Mouse (Mus musculus) CH12.LX (cell line): Measurements from ENCODE around the gene Prkab1. TPM values are rescaled to one million over a fixed set of nuclear protein-coding genes. Genes with fewer than 3 reads are reported as not detected.

Experiments used
- DNase-seq: peaks from one replicate; pipeline ENCODE4 v3.0.0-alpha.2; 2013; ENCODE audit errors: extremely low read depth
- H3K27ac ChIP-seq: 2 replicates; pipeline ENCODE4 v1.5.1; 2012; ENCODE audit warnings: low read depth, mild to moderate bottlenecking, control low read depth, moderate library complexity; ENCODE audit not compliant: insufficient read depth
- H3K27me3 ChIP-seq: replicated peaks from 2 replicates; pipeline ENCODE3; 2012; ENCODE audit warnings: inconsistent platforms
- H3K36me3 ChIP-seq, 2 experiments: replicated peaks in 1 of 2; 2 replicates each; pipeline versions ENCODE3 to v1.6.1; 2012; ENCODE audit warnings: inconsistent platforms in 1 of 2, low read length in 1 of 2, mild to moderate bottlenecking in 1 of 2, mixed read lengths in 1 of 2, moderate library complexity in 1 of 2; ENCODE audit not compliant: control insufficient read depth in 1 of 2, insufficient read depth in 1 of 2
- H3K4me1 ChIP-seq, 2 experiments: 2 replicates each; pipeline ENCODE4 v1.6.1; 2012; ENCODE audit warnings: inconsistent platforms in 1 of 2, moderate library complexity in 1 of 2; ENCODE audit not compliant: insufficient read depth in 2 of 2, control insufficient read depth in 1 of 2
- H3K4me2 ChIP-seq: 2 replicates; pipeline ENCODE4 v1.6.1; 2012; ENCODE audit warnings: low read depth, mild to moderate bottlenecking, control low read depth; ENCODE audit not compliant: poor library complexity, insufficient read depth, severe bottlenecking
- H3K4me3 ChIP-seq, 3 experiments: fragments of 150-350 bp in 1 of 3; sonication (generic) in 1 of 3; replicated peaks in 1 of 3; 2 replicates each; pipeline versions ENCODE3 to v1.5.1; 2011 to 2012; ENCODE audit warnings: low read depth in 2 of 3, low read length in 2 of 3, mild to moderate bottlenecking in 2 of 3, moderate library complexity in 2 of 3, control low read depth in 1 of 3, improper control_type of control experiment in 1 of 3, inconsistent platforms in 1 of 3, mixed read lengths in 1 of 3; ENCODE audit not compliant: poor library complexity in 1 of 3
- H3K79me2 ChIP-seq: replicated peaks from 2 replicates; pipeline ENCODE4 v1.6.1; 2012; ENCODE audit warnings: mild to moderate bottlenecking, moderate library complexity; ENCODE audit not compliant: control insufficient read depth, poor library complexity, insufficient read depth, severe bottlenecking; ENCODE audit errors: extremely low read depth
- H3K9ac ChIP-seq: 2 replicates; pipeline ENCODE4 v1.6.1; 2012; ENCODE audit warnings: low read depth, mild to moderate bottlenecking, control low read depth, moderate library complexity; ENCODE audit not compliant: insufficient read depth
- H3K9me3 ChIP-seq: replicated peaks from 2 replicates; pipeline ENCODE3; 2012; ENCODE audit warnings: low read length, inconsistent platforms, mixed read lengths
- CHD1 ChIP-seq: IDR thresholded peaks from 2 replicates; pipeline ENCODE4 v1.6.1; 2012; ENCODE audit warnings: low read depth, low read length, improper control_type of control experiment, inconsistent platforms
- CHD2 ChIP-seq: IDR thresholded peaks from 2 replicates; pipeline ENCODE4 v1.6.1; 2011; ENCODE audit warnings: low read length, improper control_type of control experiment
- GABPA ChIP-seq: IDR thresholded peaks from 2 replicates; pipeline ENCODE4 v1.6.1; 2012; ENCODE audit warnings: low read depth, low read length, improper control_type of control experiment, inconsistent platforms; ENCODE audit not compliant: insufficient replicate concordance
- HCFC1 ChIP-seq: IDR thresholded peaks from 2 replicates; pipeline ENCODE4 v1.6.1; 2012; ENCODE audit warnings: low read depth, mild to moderate bottlenecking, inconsistent platforms, low read length, improper control_type of control experiment
- IRF4 ChIP-seq: IDR thresholded peaks from 2 replicates; pipeline ENCODE4 v1.6.1; 2014; ENCODE audit warnings: low read depth, mild to moderate bottlenecking, inconsistent platforms, low read length, improper control_type of control experiment
- KAT2A ChIP-seq: IDR thresholded peaks from 2 replicates; pipeline ENCODE4 v1.6.1; 2012; ENCODE audit warnings: low read length, improper control_type of control experiment, inconsistent platforms; ENCODE audit not compliant: insufficient replicate concordance
- MAFK ChIP-seq: IDR thresholded peaks from 2 replicates; pipeline ENCODE4 v1.6.1; 2011; ENCODE audit warnings: low read length, improper control_type of control experiment; ENCODE audit not compliant: insufficient replicate concordance
- MAX ChIP-seq: IDR thresholded peaks from 2 replicates; pipeline ENCODE4 v1.6.1; 2011; ENCODE audit warnings: low read length, improper control_type of control experiment
- MAZ ChIP-seq: IDR thresholded peaks from 2 replicates; pipeline ENCODE4 v1.6.1; 2012; ENCODE audit warnings: low read depth, mild to moderate bottlenecking, inconsistent platforms, low read length, improper control_type of control experiment, moderate library complexity
- MEF2A ChIP-seq: IDR thresholded peaks from 2 replicates; pipeline ENCODE4 v1.6.1; 2014; ENCODE audit warnings: low read depth, mild to moderate bottlenecking, inconsistent platforms, low read length, improper control_type of control experiment, borderline replicate concordance
- MYC ChIP-seq: IDR thresholded peaks from 2 replicates; pipeline ENCODE4 v1.6.1; 2011; ENCODE audit warnings: low read depth, mild to moderate bottlenecking, improper control_type of control experiment, low read length
- NELFE ChIP-seq: IDR thresholded peaks from 2 replicates; pipeline ENCODE4 v1.6.1; 2011; ENCODE audit warnings: low read depth, low read length, improper control_type of control experiment
- NRF1 ChIP-seq: IDR thresholded peaks from 2 replicates; pipeline ENCODE4 v1.6.1; 2014; ENCODE audit warnings: low read depth, mild to moderate bottlenecking, inconsistent platforms, low read length, improper control_type of control experiment, moderate library complexity
- SMC3 ChIP-seq: IDR thresholded peaks from 2 replicates; pipeline ENCODE4 v1.6.1; 2011; ENCODE audit warnings: low read depth, low read length, improper control_type of control experiment
- TCF12 ChIP-seq: IDR thresholded peaks from 2 replicates; pipeline ENCODE4 v1.6.1; 2014; ENCODE audit warnings: low read depth, mild to moderate bottlenecking, inconsistent platforms, low read length, improper control_type of control experiment
- UBTF ChIP-seq: IDR thresholded peaks from 2 replicates; pipeline ENCODE4 v1.6.1; 2012; ENCODE audit warnings: low read depth, mild to moderate bottlenecking, inconsistent platforms, low read length, improper control_type of control experiment, moderate library complexity
- USF1 ChIP-seq: IDR thresholded peaks from 2 replicates; pipeline ENCODE4 v1.6.1; 2014; ENCODE audit warnings: low read depth, mild to moderate bottlenecking, inconsistent platforms, low read length, improper control_type of control experiment
- ZKSCAN1 ChIP-seq: IDR thresholded peaks from 2 replicates; pipeline ENCODE4 v1.6.1; 2012; ENCODE audit warnings: low read depth, inconsistent platforms, low read length, improper control_type of control experiment, borderline replicate concordance
- ZNF384 ChIP-seq: IDR thresholded peaks from 2 replicates; pipeline ENCODE4 v1.6.1; 2012; ENCODE audit warnings: low read depth, low read length, improper control_type of control experiment, inconsistent platforms
- dilution Hi-C: fragments of 300-500 bp; cut with MboI; formaldehyde crosslinking; loops from 2 replicates; pipeline ENCODE4 v1.14.3; 2020; ENCODE audit warnings: low sequenced_read_pairs; ENCODE audit not compliant: extremely low pct_unique_long_range_greater_than_20kb, extremely low pct_ligation_motif_present
- in situ Hi-C: fragments of 300-500 bp; cut with MboI; formaldehyde crosslinking; loops from 3 replicates; pipeline ENCODE4 v1.14.3; 2019; ENCODE audit warnings: low sequenced_read_pairs, low pct_ligation_motif_present, low pct_unique_long_range_greater_than_20kb, mixed read lengths
- polyA plus RNA-seq: library from polyadenylated mRNA; unstranded; fragments of >175 nt; gene quantifications from 2 replicates; pipeline ENCODE4 v1.2.1, GENCODE M21; 2012; ENCODE audit warnings: low read depth; ENCODE audit not compliant: insufficient read length
- total RNA-seq, 2 experiments: library from RNA; depleted of rRNA; stranded (reverse); fragments of 300-350 nt in 1 of 2; fragments of >200 nt in 1 of 2; gene quantifications; 2 replicates each; pipeline ENCODE4 v1.2.3; 2012 to 2014

Gene Prkab1
- total and polyA plus RNA-seq, 3 experiments: 20.1 to 26.8 (median 24.1) TPM

GRCm38 (mm10) chr5:116003154-116003553, 21.2 kb downstream of the Prkab1 start:
- Histone ChIP-seq H3K36me3 (peaks cover 30 to 77% of the 10 kb centered on the region in 2 experiments), H3K9ac (no peak overlapping the region), H3K27ac (no peak overlapping the region)
- in situ Hi-C loops: no loop called here
- TF ChIP-seq MAZ: no peak
- no peak for TF ChIP-seq UBTF
- no peak for TF ChIP-seq TCF12
- TF ChIP-seq, all 38 proteins: peak for 0
- no peaks in the 10 kb centered on the region for H3K9me3 ChIP-seq
- no peak overlapping the region for H3K4me2 ChIP-seq
- H3K79me2 ChIP-seq: no peaks in the 10 kb centered on the region
- dilution Hi-C loops: no loop called here
- H3K4me1 ChIP-seq: no peaks in the 10 kb centered on the region
- no peaks in the 10 kb centered on the region for H3K27me3 ChIP-seq
- no peak for DNase-seq
- no peak overlapping the region for H3K4me3 ChIP-seq

DNA sequence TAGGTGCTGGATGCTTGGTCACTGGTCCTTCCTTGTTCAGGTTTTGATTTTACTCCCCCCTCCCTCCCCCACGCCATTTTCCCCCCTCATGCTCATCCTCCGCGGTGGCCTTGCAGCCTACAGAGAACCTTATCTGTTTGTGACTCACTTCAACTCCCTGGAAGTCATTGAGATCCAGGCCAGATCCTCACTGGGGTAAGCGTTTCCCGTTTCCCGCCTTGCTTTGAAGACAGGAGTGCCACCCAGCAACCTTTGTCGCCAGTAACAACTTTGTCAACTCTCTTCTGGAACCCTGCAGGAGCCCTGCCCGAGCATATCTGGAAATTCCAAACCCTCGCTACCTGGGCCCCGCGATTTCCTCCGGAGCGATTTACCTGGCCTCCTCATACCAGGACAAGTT, 26.9 kb downstream of the Prkab1 start:
- Histone ChIP-seq H3K4me2 (no peak overlapping the region), H3K36me3 (peaks cover 46 to 74% of the 10 kb centered on the region in 2 experiments), H3K9me3 (no peaks in the 10 kb centered on the region), H3K4me1 (no peaks in the 10 kb centered on the region), H3K4me3 (no peak overlapping the region), H3K27ac (no peak overlapping the region), H3K9ac (no peak overlapping the region), H3K79me2 (no peaks in the 10 kb centered on the region), H3K27me3 (no peaks in the 10 kb centered on the region)
- in situ Hi-C loops (no loop called here), dilution Hi-C loops (no loop called here)
- no peak for DNase-seq
- TF ChIP-seq NRF1: no peak
- no peak for TF ChIP-seq NELFE
- TF ChIP-seq CHD1: no peak
- no peak for TF ChIP-seq ZNF384
- no peak for TF ChIP-seq MYC
- no peak for TF ChIP-seq SMC3
- TF ChIP-seq ZKSCAN1: no peak
- no peak for TF ChIP-seq GABPA
- no peak for TF ChIP-seq HCFC1
- no peak for TF ChIP-seq MAFK
- TF ChIP-seq IRF4: no peak
- no peak for TF ChIP-seq CHD2
- TF ChIP-seq USF1: no peak
- TF ChIP-seq MAZ: no peak
- TF ChIP-seq MEF2A: no peak
- TF ChIP-seq KAT2A: no peak
- no peak for TF ChIP-seq MAX
